Mouse (Mus musculus): Measurements from ENCODE around the gene Tmprss6. TPM values are rescaled to one million over a fixed set of nuclear protein-coding genes. Genes with fewer than 3 reads are reported as not detected.

Tmprss6 gene
- polyA plus RNA-seq, 1 experiment: not detected

GRCm38 (mm10) chr15:78473442-78473841, 5.0 kb upstream of the Tmprss6 start:
- Histone ChIP-seq H3K27ac (ENCODE audit: insufficient read depth, low read length) (no peak overlapping the region), H3K4me3 (ENCODE audit: insufficient read depth, low read length) (no peak overlapping the region), H3K4me1 (ENCODE audit: control insufficient read depth, insufficient read depth, low read length) (no peaks in the 10 kb centered on the region)
- TF ChIP-seq POLR2A (IDR thresholded peaks at IDR 0.05; ENCODE audit: low read depth, low read length) (no peak), CTCF (IDR thresholded peaks at IDR 0.05; ENCODE audit: borderline replicate concordance, insufficient read depth, low read length) (no peak)

- no peaks in the 10 kb centered on the region for H3K4me1 ChIP-seq (ENCODE audit: control insufficient read depth, insufficient read depth, low read length)
- TF ChIP-seq POLR2A (IDR thresholded peaks at IDR 0.05; ENCODE audit: low read depth, low read length) (no peak), CTCF (IDR thresholded peaks at IDR 0.05; ENCODE audit: borderline replicate concordance, insufficient read depth, low read length) (no peak)
- no peak overlapping the region for H3K4me3 ChIP-seq (ENCODE audit: insufficient read depth, low read length)
- H3K27ac ChIP-seq (ENCODE audit: insufficient read depth, low read length): no peak overlapping the region
Measured at GRCm38 (mm10) chr15:78471902-78472301, 3.5 kb upstream of the Tmprss6 start.

GRCm38 (mm10) chr15:78470495-78471276, 2.3 kb upstream of the Tmprss6 start:
- TF ChIP-seq POLR2A (IDR thresholded peaks at IDR 0.05; ENCODE audit: low read depth, low read length): no peak
- TF ChIP-seq CTCF (IDR thresholded peaks at IDR 0.05; ENCODE audit: borderline replicate concordance, insufficient read depth, low read length): no peak
- H3K4me3 ChIP-seq (ENCODE audit: insufficient read depth, low read length): no peak overlapping the region
- no peak overlapping the region for H3K27ac ChIP-seq (ENCODE audit: insufficient read depth, low read length)
- H3K4me1 ChIP-seq (ENCODE audit: control insufficient read depth, insufficient read depth, low read length): no peaks in the 10 kb centered on the region

- no peak overlapping the region for H3K4me3 ChIP-seq (ENCODE audit: insufficient read depth, low read length)
- TF ChIP-seq CTCF (IDR thresholded peaks at IDR 0.05; ENCODE audit: borderline replicate concordance, insufficient read depth, low read length): no peak
- TF ChIP-seq POLR2A (IDR thresholded peaks at IDR 0.05; ENCODE audit: low read depth, low read length): no peak
- no peak overlapping the region for H3K27ac ChIP-seq (ENCODE audit: insufficient read depth, low read length)
- H3K4me1 ChIP-seq (ENCODE audit: control insufficient read depth, insufficient read depth, low read length): no peaks in the 10 kb centered on the region
Measured at GRCm38 (mm10) chr15:78467570-78467969, 864 bp downstream of the Tmprss6 start.

GRCm38 (mm10) chr15:78466809-78467208, 1.6 kb downstream of the Tmprss6 start:
- H3K4me3 ChIP-seq (ENCODE audit: insufficient read depth, low read length): no peak overlapping the region
- TF ChIP-seq POLR2A (IDR thresholded peaks at IDR 0.05; ENCODE audit: low read depth, low read length) (no peak), CTCF (IDR thresholded peaks at IDR 0.05; ENCODE audit: borderline replicate concordance, insufficient read depth, low read length) (no peak)

GRCm38 (mm10) chr15:78462981-78463380, 5.5 kb downstream of the Tmprss6 start:
- Histone ChIP-seq H3K4me3 (ENCODE audit: insufficient read depth, low read length) (no peak overlapping the region), H3K27ac (ENCODE audit: insufficient read depth, low read length) (no peak overlapping the region), H3K4me1 (ENCODE audit: control insufficient read depth, insufficient read depth, low read length) (no peaks in the 10 kb centered on the region)
- TF ChIP-seq POLR2A (IDR thresholded peaks at IDR 0.05; ENCODE audit: low read depth, low read length) (no peak), CTCF (IDR thresholded peaks at IDR 0.05; ENCODE audit: borderline replicate concordance, insufficient read depth, low read length) (no peak)

More at GRCm38 (mm10) chr15:78466809-78467208, 1.6 kb downstream of the Tmprss6 start:
- H3K27ac ChIP-seq (ENCODE audit: insufficient read depth, low read length): no peak overlapping the region
- H3K4me1 ChIP-seq (ENCODE audit: control insufficient read depth, insufficient read depth, low read length): no peaks in the 10 kb centered on the region

GRCm38 (mm10) chr15:78457193-78457592, 11.2 kb downstream of the Tmprss6 start:
- H3K4me3 ChIP-seq (ENCODE audit: insufficient read depth, low read length): no peak overlapping the region
- TF ChIP-seq CTCF (IDR thresholded peaks at IDR 0.05; ENCODE audit: borderline replicate concordance, insufficient read depth, low read length) (no peak), POLR2A (IDR thresholded peaks at IDR 0.05; ENCODE audit: low read depth, low read length) (no peak)
- no peak overlapping the region for H3K27ac ChIP-seq (ENCODE audit: insufficient read depth, low read length)
- H3K4me1 ChIP-seq (ENCODE audit: control insufficient read depth, insufficient read depth, low read length): peaks cover 3% of the 10 kb centered on the region; the same call in 1 of the 2 replicates

- TF ChIP-seq CTCF (IDR thresholded peaks at IDR 0.05; ENCODE audit: borderline replicate concordance, insufficient read depth, low read length) (no peak), POLR2A (IDR thresholded peaks at IDR 0.05; ENCODE audit: low read depth, low read length) (no peak)
- Histone ChIP-seq H3K4me3 (ENCODE audit: insufficient read depth, low read length) (no peak overlapping the region), H3K27ac (ENCODE audit: insufficient read depth, low read length) (no peak overlapping the region), H3K4me1 (ENCODE audit: control insufficient read depth, insufficient read depth, low read length) (peaks cover 3% of the 10 kb centered on the region; the same call in 1 of the 2 replicates)
Measured at GRCm38 (mm10) chr15:78456051-78456450, 12.4 kb downstream of the Tmprss6 start.

- Histone ChIP-seq H3K4me3 (ENCODE audit: insufficient read depth, low read length) (no peak overlapping the region), H3K27ac (ENCODE audit: insufficient read depth, low read length) (no peak overlapping the region), H3K4me1 (ENCODE audit: control insufficient read depth, insufficient read depth, low read length) (peaks cover 3% of the 10 kb centered on the region; the same call in 1 of the 2 replicates)
- TF ChIP-seq POLR2A (IDR thresholded peaks at IDR 0.05; ENCODE audit: low read depth, low read length): no peak
- no peak for TF ChIP-seq CTCF (IDR thresholded peaks at IDR 0.05; ENCODE audit: borderline replicate concordance, insufficient read depth, low read length)
Measured at GRCm38 (mm10) chr15:78455168-78455567, 13.3 kb downstream of the Tmprss6 start.

- H3K27ac ChIP-seq (ENCODE audit: insufficient read depth, low read length): no peak overlapping the region
- no peak for TF ChIP-seq POLR2A (IDR thresholded peaks at IDR 0.05; ENCODE audit: low read depth, low read length)
- no peak for TF ChIP-seq CTCF (IDR thresholded peaks at IDR 0.05; ENCODE audit: borderline replicate concordance, insufficient read depth, low read length)
- peaks cover 9% of the 10 kb centered on the region; the same call in 1 of the 2 replicates for H3K4me1 ChIP-seq (ENCODE audit: control insufficient read depth, insufficient read depth, low read length)
- H3K4me3 ChIP-seq (ENCODE audit: insufficient read depth, low read length): no peak overlapping the region
Measured at GRCm38 (mm10) chr15:78452929-78453328, 15.5 kb downstream of the Tmprss6 start.
